Mouse (Mus musculus): ENCODE results near the gene Azi2. TPM values are rescaled to one million over a fixed set of nuclear protein-coding genes. Genes with fewer than 3 reads are reported as not detected.

Gene Azi2
- polyA plus RNA-seq, 1 experiment from 2014 or later, result 86.0 TPM

GRCm38 (mm10) chr9:118059101-118059500 is 18.8 kb downstream of the Azi2 start:
- no peak for ATAC-seq (ENCODE audit: insufficient number of reproducible peaks, insufficient read depth, low FRiP score, low read depth)
- no peak overlapping the region for H3K27ac ChIP-seq (ENCODE audit: low read length)
- H3K27me3 ChIP-seq (ENCODE audit: control insufficient read depth, insufficient read depth, low read length), result no peaks in the 10 kb centered on the region
- no peak overlapping the region for H3K4me2 ChIP-seq (replicated peaks; ENCODE audit: low read depth, low read length)
- H3K4me1 ChIP-seq (ENCODE audit: control insufficient read depth, insufficient read depth, low read length), result no peaks in the 10 kb centered on the region
- H3K4me3 ChIP-seq (ENCODE audit: low read depth, low read length), result no peak overlapping the region
- 84% methylated on average over 3 of the region's 3 CpGs for WGBS
- H3K9me3 ChIP-seq (ENCODE audit: control insufficient read depth, low read depth, low read length), result no peaks in the 10 kb centered on the region
- peaks cover 38% of the 10 kb centered on the region for H3K36me3 ChIP-seq (ENCODE audit: control insufficient read depth, insufficient read depth, low read length)
- H3K9ac ChIP-seq (replicated peaks; ENCODE audit: low read depth, low read length), result no peak overlapping the region

DNA sequence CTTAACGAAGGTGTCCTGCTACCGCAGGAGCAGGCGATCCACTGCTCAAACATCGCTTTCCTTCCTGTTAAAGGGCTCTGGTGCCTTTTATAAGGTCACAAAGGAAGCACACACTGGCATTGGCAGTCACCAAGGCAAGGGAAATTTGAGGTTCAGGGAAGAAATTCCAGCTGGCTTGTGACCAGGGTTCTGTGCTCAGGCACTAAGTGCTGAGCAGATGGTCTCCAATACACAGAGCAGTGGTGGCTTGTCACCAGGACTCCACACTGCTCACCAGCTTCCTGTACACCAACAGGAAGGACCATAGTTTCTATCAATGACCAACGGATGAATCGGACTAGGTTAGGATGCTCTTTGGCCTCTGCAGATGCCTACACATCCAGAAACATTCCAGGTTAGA is 30.1 kb downstream of the Azi2 start:
- Histone ChIP-seq H3K27me3 (ENCODE audit: control insufficient read depth, insufficient read depth, low read length) (no peaks in the 10 kb centered on the region), H3K4me3 (ENCODE audit: low read depth, low read length) (no peak overlapping the region), H3K4me2 (replicated peaks; ENCODE audit: low read depth, low read length) (no peak overlapping the region), H3K9ac (replicated peaks; ENCODE audit: low read depth, low read length) (no peak overlapping the region), H3K27ac (ENCODE audit: low read length) (no peak overlapping the region), H3K4me1 (ENCODE audit: control insufficient read depth, insufficient read depth, low read length) (no peaks in the 10 kb centered on the region), H3K36me3 (ENCODE audit: control insufficient read depth, insufficient read depth, low read length) (peaks cover 7% of the 10 kb centered on the region; the same call in 1 of the 2 replicates), H3K9me3 (ENCODE audit: control insufficient read depth, low read depth, low read length) (no peaks in the 10 kb centered on the region)
- 94% methylated on average over 6 of the region's 6 CpGs for WGBS
- ATAC-seq (ENCODE audit: insufficient number of reproducible peaks, insufficient read depth, low FRiP score, low read depth), result no peak

DNA sequence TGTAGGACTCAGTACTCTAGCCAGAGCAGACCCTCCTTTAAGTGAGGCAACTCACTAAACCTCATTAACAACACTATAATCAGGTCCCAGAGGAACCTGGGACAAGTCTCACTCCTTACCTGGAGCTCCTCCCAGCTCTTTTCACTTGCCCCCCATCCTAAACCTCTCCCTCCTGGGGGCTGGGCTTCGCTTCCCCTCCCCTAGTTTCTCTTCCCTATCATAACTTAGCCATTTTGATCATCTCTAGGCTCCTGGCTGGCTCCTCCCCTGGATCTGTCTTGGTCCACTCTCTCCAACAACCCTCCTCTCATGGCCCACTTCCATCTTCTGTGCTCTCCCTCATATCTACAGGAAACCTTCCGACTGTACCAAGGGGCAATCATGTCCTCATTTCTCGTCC is 31.0 kb downstream of the Azi2 start:
- no peak overlapping the region for H3K4me2 ChIP-seq (replicated peaks; ENCODE audit: low read depth, low read length)
- no peak overlapping the region for H3K27ac ChIP-seq (ENCODE audit: low read length)
- no peaks in the 10 kb centered on the region for H3K27me3 ChIP-seq (ENCODE audit: control insufficient read depth, insufficient read depth, low read length)
- no peaks in the 10 kb centered on the region for H3K9me3 ChIP-seq (ENCODE audit: control insufficient read depth, low read depth, low read length)
- peaks cover 5% of the 10 kb centered on the region; the same call in 1 of the 2 replicates for H3K36me3 ChIP-seq (ENCODE audit: control insufficient read depth, insufficient read depth, low read length)
- H3K4me3 ChIP-seq (ENCODE audit: low read depth, low read length), result no peak overlapping the region
- no peak overlapping the region for H3K9ac ChIP-seq (replicated peaks; ENCODE audit: low read depth, low read length)
- no peak for ATAC-seq (ENCODE audit: insufficient number of reproducible peaks, insufficient read depth, low FRiP score, low read depth)
- 85% methylated on average over 3 of the region's 3 CpGs for WGBS
- H3K4me1 ChIP-seq (ENCODE audit: control insufficient read depth, insufficient read depth, low read length), result no peaks in the 10 kb centered on the region

- no peaks in the 10 kb centered on the region for H3K4me1 ChIP-seq (ENCODE audit: control insufficient read depth, insufficient read depth, low read length)
- no peak overlapping the region for H3K27ac ChIP-seq (ENCODE audit: low read length)
- 78% methylated on average over 5 of the region's 5 CpGs for WGBS
- no peaks in the 10 kb centered on the region for H3K27me3 ChIP-seq (ENCODE audit: control insufficient read depth, insufficient read depth, low read length)
- peaks cover 5% of the 10 kb centered on the region; the same call in 1 of the 2 replicates for H3K36me3 ChIP-seq (ENCODE audit: control insufficient read depth, insufficient read depth, low read length)
- no peak overlapping the region for H3K4me2 ChIP-seq (replicated peaks; ENCODE audit: low read depth, low read length)
- H3K4me3 ChIP-seq (ENCODE audit: low read depth, low read length), result no peak overlapping the region
- no peaks in the 10 kb centered on the region for H3K9me3 ChIP-seq (ENCODE audit: control insufficient read depth, low read depth, low read length)
- H3K9ac ChIP-seq (replicated peaks; ENCODE audit: low read depth, low read length), result no peak overlapping the region
- ATAC-seq (ENCODE audit: insufficient number of reproducible peaks, insufficient read depth, low FRiP score, low read depth), result no peak
These were observed 31.8 kb downstream of the Azi2 start for GRCm38 (mm10) chr9:118072101-118072500.

- H3K4me3 ChIP-seq (ENCODE audit: low read depth, low read length), result no peak overlapping the region
- 93% methylated on average over 3 of the region's 3 CpGs for WGBS
- H3K36me3 ChIP-seq (ENCODE audit: control insufficient read depth, insufficient read depth, low read length), result peaks cover 3% of the 10 kb centered on the region; the same call in 1 of the 2 replicates
- no peak overlapping the region for H3K9ac ChIP-seq (replicated peaks; ENCODE audit: low read depth, low read length)
- H3K4me2 ChIP-seq (replicated peaks; ENCODE audit: low read depth, low read length), result no peak overlapping the region
- no peaks in the 10 kb centered on the region for H3K4me1 ChIP-seq (ENCODE audit: control insufficient read depth, insufficient read depth, low read length)
- H3K27ac ChIP-seq (ENCODE audit: low read length), result no peak overlapping the region
- H3K27me3 ChIP-seq (ENCODE audit: control insufficient read depth, insufficient read depth, low read length), result no peaks in the 10 kb centered on the region
- no peak for ATAC-seq (ENCODE audit: insufficient number of reproducible peaks, insufficient read depth, low FRiP score, low read depth)
- no peaks in the 10 kb centered on the region for H3K9me3 ChIP-seq (ENCODE audit: control insufficient read depth, low read depth, low read length)
These were observed 33.1 kb downstream of the Azi2 start for GRCm38 (mm10) chr9:118073358-118073757.

DNA sequence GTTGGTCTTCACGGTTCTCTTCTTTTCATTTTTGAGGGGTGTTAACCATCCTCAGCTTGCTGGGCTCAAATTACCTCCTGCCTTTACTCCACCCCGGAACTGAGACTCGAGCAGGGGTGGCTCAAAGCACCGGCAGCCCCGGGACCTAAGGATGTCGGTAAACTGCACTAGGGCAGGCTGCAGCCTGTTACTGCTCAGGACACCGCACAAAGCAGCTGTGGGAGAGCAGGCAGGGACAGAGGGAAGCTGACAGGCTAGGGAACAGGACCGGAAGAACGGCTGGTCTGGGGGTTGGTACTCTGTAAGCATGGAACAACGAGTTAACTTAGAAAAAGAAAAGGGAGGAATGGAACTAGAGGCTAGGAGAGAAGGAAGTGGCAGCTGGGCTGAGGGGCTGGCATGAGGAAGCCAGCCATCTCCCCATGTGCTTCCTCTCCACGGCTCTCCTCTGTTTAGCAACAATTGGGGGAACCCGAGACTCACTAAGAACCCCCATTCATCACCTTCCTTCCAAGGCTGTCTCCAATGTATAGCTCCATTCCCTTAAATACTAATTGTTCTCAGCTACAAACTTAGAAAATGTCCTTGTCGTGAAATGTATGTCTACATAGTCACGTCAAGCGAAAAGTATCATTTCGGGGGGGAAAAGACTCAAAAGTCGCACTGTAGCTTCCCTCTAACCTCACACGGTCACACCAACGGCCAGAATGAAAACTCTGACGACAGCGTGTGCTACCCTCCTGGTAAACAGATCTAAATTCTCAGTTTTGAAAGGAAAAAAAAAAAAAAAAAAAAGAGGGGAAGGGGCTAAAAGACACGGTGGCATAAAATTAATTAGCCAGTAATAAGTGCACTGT is 42.5 kb downstream of the Azi2 start:
- Histone ChIP-seq H3K4me2 (replicated peaks; ENCODE audit: low read depth, low read length) (peak overlapping the region; percentile 46), H3K27ac (ENCODE audit: low read length) (no peak overlapping the region)

GRCm38 (mm10) chr9:118083834-118084233 is 43.5 kb downstream of the Azi2 start:
- H3K27me3 ChIP-seq (ENCODE audit: control insufficient read depth, insufficient read depth, low read length), result no peaks in the 10 kb centered on the region
- H3K9ac ChIP-seq (replicated peaks; ENCODE audit: low read depth, low read length), result no peak overlapping the region
- no peaks in the 10 kb centered on the region for H3K36me3 ChIP-seq (ENCODE audit: control insufficient read depth, insufficient read depth, low read length)
- no peak overlapping the region for H3K4me2 ChIP-seq (replicated peaks; ENCODE audit: low read depth, low read length)
- no peak for ATAC-seq (ENCODE audit: insufficient number of reproducible peaks, insufficient read depth, low FRiP score, low read depth)
- no peak overlapping the region for H3K4me3 ChIP-seq (ENCODE audit: low read depth, low read length)
- H3K27ac ChIP-seq (ENCODE audit: low read length), result no peak overlapping the region
- 79% methylated on average over 4 of the region's 4 CpGs for WGBS
- H3K9me3 ChIP-seq (ENCODE audit: control insufficient read depth, low read depth, low read length), result no peaks in the 10 kb centered on the region
- H3K4me1 ChIP-seq (ENCODE audit: control insufficient read depth, insufficient read depth, low read length), result 0 out of 2 replicates have a peak, but pooled peaks cover 5% of the 10 kb centered on the region

More for the DNA sequence above, 42.5 kb downstream of the Azi2 start:
- peak overlapping the region; percentile 22 for H3K4me3 ChIP-seq (ENCODE audit: low read depth, low read length)
- H3K9me3 ChIP-seq (ENCODE audit: control insufficient read depth, low read depth, low read length), result no peaks in the 10 kb centered on the region
- 24% methylated on average over 22 of the region's 22 CpGs for WGBS
- no peak overlapping the region for H3K9ac ChIP-seq (replicated peaks; ENCODE audit: low read depth, low read length)
- H3K4me1 ChIP-seq (ENCODE audit: control insufficient read depth, insufficient read depth, low read length), result 0 out of 2 replicates have a peak, but pooled peaks cover 5% of the 10 kb centered on the region
- peak; percentile 53; the same call in 1 of the 2 replicates for ATAC-seq (ENCODE audit: insufficient number of reproducible peaks, insufficient read depth, low FRiP score, low read depth)
- H3K27me3 ChIP-seq (ENCODE audit: control insufficient read depth, insufficient read depth, low read length), result no peaks in the 10 kb centered on the region
- no peaks in the 10 kb centered on the region for H3K36me3 ChIP-seq (ENCODE audit: control insufficient read depth, insufficient read depth, low read length)

DNA sequence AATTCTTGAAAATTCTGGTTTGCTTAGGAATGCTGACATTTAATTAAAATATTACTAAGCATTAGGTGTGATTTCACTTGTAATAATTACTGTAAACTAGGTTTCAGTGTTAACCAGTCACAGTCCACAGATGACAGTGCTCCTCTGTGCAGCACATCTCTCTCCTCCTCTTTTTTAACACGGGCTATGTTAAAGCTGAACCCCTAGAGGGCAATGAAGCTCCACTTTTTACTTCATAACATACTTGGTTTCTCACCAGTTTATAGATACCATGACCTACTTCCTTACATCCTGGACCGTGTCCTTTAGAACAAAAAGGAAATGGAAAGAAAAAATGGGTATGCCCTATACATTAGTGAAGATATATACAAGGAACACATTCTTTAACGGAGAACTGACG is 59.1 kb downstream of the Azi2 start:
- 45% methylated on average over 4 of the region's 4 CpGs for WGBS
- Histone ChIP-seq H3K9ac (replicated peaks; ENCODE audit: low read depth, low read length) (no peak overlapping the region), H3K4me3 (ENCODE audit: low read depth, low read length) (no peak overlapping the region), H3K27ac (ENCODE audit: low read length) (no peak overlapping the region), H3K4me2 (replicated peaks; ENCODE audit: low read depth, low read length) (no peak overlapping the region), H3K27me3 (ENCODE audit: control insufficient read depth, insufficient read depth, low read length) (no peaks in the 10 kb centered on the region), H3K9me3 (ENCODE audit: control insufficient read depth, low read depth, low read length) (no peaks in the 10 kb centered on the region), H3K36me3 (ENCODE audit: control insufficient read depth, insufficient read depth, low read length) (no peaks in the 10 kb centered on the region), H3K4me1 (ENCODE audit: control insufficient read depth, insufficient read depth, low read length) (no peaks in the 10 kb centered on the region)
- ATAC-seq (ENCODE audit: insufficient number of reproducible peaks, insufficient read depth, low FRiP score, low read depth), result no peak
